Mouse (Mus musculus): Measurements from ENCODE around the gene Srd5a1. TPM values are rescaled to one million over a fixed set of nuclear protein-coding genes. Genes with fewer than 3 reads are reported as not detected.

The Srd5a1 gene
- polyA plus RNA-seq, 1 experiment from 2014 or later = 6.9 TPM

- no peaks in the 10 kb centered on the region for H3K36me3 ChIP-seq
- no peak overlapping the region for H3K9ac ChIP-seq
- H3K27ac ChIP-seq = no peak overlapping the region
- H3K4me3 ChIP-seq = no peak overlapping the region
- H3K4me2 ChIP-seq = no peak overlapping the region
- H3K4me1 ChIP-seq (replicated peaks) = no peaks in the 10 kb centered on the region
- H3K27me3 ChIP-seq = no peaks in the 10 kb centered on the region
- ATAC-seq (replicated peaks; ENCODE audit: insufficient number of reproducible peaks, insufficient read depth, low FRiP score, low read depth) = no peak
- 55% methylated on average over 8 of the region's 8 CpGs for WGBS
- H3K9me3 ChIP-seq (replicated peaks) = no peaks in the 10 kb centered on the region
Measured at GRCm38 (mm10) chr13:69593453-69593852, 17.8 kb downstream of the Srd5a1 start.

GRCm38 (mm10) chr13:69592226-69592625, 19.0 kb downstream of the Srd5a1 start:
- no peak overlapping the region for H3K4me2 ChIP-seq
- no peak overlapping the region for H3K4me3 ChIP-seq
- no peaks in the 10 kb centered on the region for H3K27me3 ChIP-seq
- H3K9me3 ChIP-seq (replicated peaks) = no peaks in the 10 kb centered on the region
- no peak overlapping the region for H3K9ac ChIP-seq
- 73% methylated on average over 8 of the region's 8 CpGs for WGBS
- no peak overlapping the region for H3K27ac ChIP-seq
- no peaks in the 10 kb centered on the region for H3K4me1 ChIP-seq (replicated peaks)
- no peaks in the 10 kb centered on the region for H3K36me3 ChIP-seq
- ATAC-seq (replicated peaks; ENCODE audit: insufficient number of reproducible peaks, insufficient read depth, low FRiP score, low read depth) = no peak

GRCm38 (mm10) chr13:69591338-69591737, 19.9 kb downstream of the Srd5a1 start:
- H3K36me3 ChIP-seq = no peaks in the 10 kb centered on the region
- no peak overlapping the region for H3K4me3 ChIP-seq
- WGBS = 84% methylated on average over 5 of the region's 5 CpGs
- no peak for ATAC-seq (replicated peaks; ENCODE audit: insufficient number of reproducible peaks, insufficient read depth, low FRiP score, low read depth)
- H3K4me1 ChIP-seq (replicated peaks) = 0 out of 2 replicates have a peak, but pooled peaks cover 2% of the 10 kb centered on the region
- H3K9me3 ChIP-seq (replicated peaks) = no peaks in the 10 kb centered on the region
- H3K27me3 ChIP-seq = no peaks in the 10 kb centered on the region
- H3K9ac ChIP-seq = no peak overlapping the region
- H3K27ac ChIP-seq = no peak overlapping the region
- H3K4me2 ChIP-seq = no peak overlapping the region

GRCm38 (mm10) chr13:69588263-69588662, 23.0 kb downstream of the Srd5a1 start:
- Histone ChIP-seq H3K4me1 (replicated peaks) (peaks cover 8% of the 10 kb centered on the region; the same call in 1 of the 2 replicates), H3K36me3 (no peaks in the 10 kb centered on the region), H3K9me3 (replicated peaks) (no peaks in the 10 kb centered on the region), H3K9ac (no peak overlapping the region), H3K27ac (no peak overlapping the region), H3K27me3 (no peaks in the 10 kb centered on the region), H3K4me2 (no peak overlapping the region), H3K4me3 (no peak overlapping the region)
- no peak for ATAC-seq (replicated peaks; ENCODE audit: insufficient number of reproducible peaks, insufficient read depth, low FRiP score, low read depth)
- 41% methylated on average over 6 of the region's 6 CpGs for WGBS

DNA sequence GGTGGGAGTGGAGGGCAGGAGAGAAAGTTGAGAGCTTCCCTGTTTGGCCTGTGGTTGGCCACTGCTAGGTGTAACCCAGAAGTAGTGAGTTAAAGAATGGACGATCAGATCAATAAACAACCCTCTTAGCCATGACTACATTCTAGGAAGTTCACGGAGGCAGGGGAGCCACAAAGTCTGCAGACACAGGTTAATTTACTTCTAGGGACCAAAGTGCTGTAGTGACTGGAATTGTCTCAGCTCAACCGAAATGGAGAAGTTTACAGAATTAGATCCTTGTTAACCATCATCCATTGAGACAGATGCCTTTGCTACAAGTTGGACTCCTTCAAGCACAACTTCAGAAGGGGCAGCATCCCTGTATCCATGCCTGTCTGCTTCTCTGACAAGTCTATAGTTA, 23.4 kb downstream of the Srd5a1 start:
- H3K9ac ChIP-seq = no peak overlapping the region
- no peak for ATAC-seq (replicated peaks; ENCODE audit: insufficient number of reproducible peaks, insufficient read depth, low FRiP score, low read depth)
- H3K27me3 ChIP-seq = no peaks in the 10 kb centered on the region
- no peak overlapping the region for H3K27ac ChIP-seq
- 69% methylated on average over 3 of the region's 3 CpGs for WGBS
- H3K36me3 ChIP-seq = no peaks in the 10 kb centered on the region
- no peak overlapping the region for H3K4me2 ChIP-seq
- no peak overlapping the region for H3K4me3 ChIP-seq
- H3K9me3 ChIP-seq (replicated peaks) = no peaks in the 10 kb centered on the region
- H3K4me1 ChIP-seq (replicated peaks) = peaks cover 8% of the 10 kb centered on the region; the same call in 1 of the 2 replicates

GRCm38 (mm10) chr13:69586337-69586736, 24.9 kb downstream of the Srd5a1 start:
- no peaks in the 10 kb centered on the region for H3K36me3 ChIP-seq
- H3K4me2 ChIP-seq = no peak overlapping the region
- H3K4me1 ChIP-seq (replicated peaks) = peaks cover 8% of the 10 kb centered on the region; the same call in 1 of the 2 replicates
- ATAC-seq (replicated peaks; ENCODE audit: insufficient number of reproducible peaks, insufficient read depth, low FRiP score, low read depth) = no peak
- H3K9me3 ChIP-seq (replicated peaks) = no peaks in the 10 kb centered on the region
- H3K27ac ChIP-seq = no peak overlapping the region
- WGBS = 67% methylated on average over 10 of the region's 10 CpGs
- H3K9ac ChIP-seq = no peak overlapping the region
- no peak overlapping the region for H3K4me3 ChIP-seq
- H3K27me3 ChIP-seq = no peaks in the 10 kb centered on the region

- H3K9ac ChIP-seq = no peak overlapping the region
- H3K4me3 ChIP-seq = no peak overlapping the region
- H3K9me3 ChIP-seq (replicated peaks) = no peaks in the 10 kb centered on the region
- H3K27me3 ChIP-seq = no peaks in the 10 kb centered on the region
- 44% methylated on average over 6 of the region's 6 CpGs for WGBS
- ATAC-seq (replicated peaks; ENCODE audit: insufficient number of reproducible peaks, insufficient read depth, low FRiP score, low read depth) = no peak
- H3K27ac ChIP-seq = no peak overlapping the region
- H3K36me3 ChIP-seq = no peaks in the 10 kb centered on the region
- H3K4me1 ChIP-seq (replicated peaks) = peaks cover 8% of the 10 kb centered on the region; the same call in 1 of the 2 replicates
- no peak overlapping the region; the same call in 1 of the 2 replicates for H3K4me2 ChIP-seq
Measured at GRCm38 (mm10) chr13:69585828-69586227, 25.4 kb downstream of the Srd5a1 start.

DNA sequence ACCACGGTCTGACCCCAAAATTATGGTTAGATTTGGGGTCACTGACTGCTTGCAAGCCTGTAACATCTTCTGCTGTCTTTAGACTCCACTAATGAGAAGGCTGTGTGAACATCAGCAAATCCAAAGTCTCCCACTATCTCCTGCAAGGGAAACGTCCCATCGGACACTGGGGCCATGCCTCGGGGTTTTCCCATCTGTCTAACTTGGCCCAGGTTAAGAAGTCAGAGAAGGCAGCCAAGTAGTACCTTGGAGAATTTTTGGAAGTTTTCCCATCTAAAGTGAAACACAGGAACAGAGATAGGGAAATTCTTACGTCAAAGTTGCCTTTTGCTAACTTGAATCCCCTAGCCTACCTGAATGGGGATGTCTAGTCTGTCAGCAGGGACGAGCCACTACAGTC, 27.7 kb downstream of the Srd5a1 start:
- no peaks in the 10 kb centered on the region for H3K9me3 ChIP-seq (replicated peaks)
- peaks cover 8% of the 10 kb centered on the region; the same call in 1 of the 2 replicates for H3K4me1 ChIP-seq (replicated peaks)
- no peaks in the 10 kb centered on the region for H3K36me3 ChIP-seq
- no peaks in the 10 kb centered on the region for H3K27me3 ChIP-seq
- H3K27ac ChIP-seq = no peak overlapping the region
- ATAC-seq (replicated peaks; ENCODE audit: insufficient number of reproducible peaks, insufficient read depth, low FRiP score, low read depth) = no peak
- 81% methylated on average over 6 of the region's 6 CpGs for WGBS
- no peak overlapping the region for H3K4me2 ChIP-seq
- no peak overlapping the region for H3K9ac ChIP-seq
- no peak overlapping the region for H3K4me3 ChIP-seq

- Histone ChIP-seq H3K27me3 (no peaks in the 10 kb centered on the region), H3K27ac (no peak overlapping the region), H3K4me3 (no peak overlapping the region), H3K4me2 (no peak overlapping the region), H3K9ac (no peak overlapping the region), H3K36me3 (no peaks in the 10 kb centered on the region), H3K4me1 (replicated peaks) (peaks cover 8% of the 10 kb centered on the region; the same call in 1 of the 2 replicates), H3K9me3 (replicated peaks) (no peaks in the 10 kb centered on the region)
- no peak for ATAC-seq (replicated peaks; ENCODE audit: insufficient number of reproducible peaks, insufficient read depth, low FRiP score, low read depth)
- 83% methylated on average over 6 of the region's 6 CpGs for WGBS
Measured at GRCm38 (mm10) chr13:69582411-69582810, 28.8 kb downstream of the Srd5a1 start.

DNA sequence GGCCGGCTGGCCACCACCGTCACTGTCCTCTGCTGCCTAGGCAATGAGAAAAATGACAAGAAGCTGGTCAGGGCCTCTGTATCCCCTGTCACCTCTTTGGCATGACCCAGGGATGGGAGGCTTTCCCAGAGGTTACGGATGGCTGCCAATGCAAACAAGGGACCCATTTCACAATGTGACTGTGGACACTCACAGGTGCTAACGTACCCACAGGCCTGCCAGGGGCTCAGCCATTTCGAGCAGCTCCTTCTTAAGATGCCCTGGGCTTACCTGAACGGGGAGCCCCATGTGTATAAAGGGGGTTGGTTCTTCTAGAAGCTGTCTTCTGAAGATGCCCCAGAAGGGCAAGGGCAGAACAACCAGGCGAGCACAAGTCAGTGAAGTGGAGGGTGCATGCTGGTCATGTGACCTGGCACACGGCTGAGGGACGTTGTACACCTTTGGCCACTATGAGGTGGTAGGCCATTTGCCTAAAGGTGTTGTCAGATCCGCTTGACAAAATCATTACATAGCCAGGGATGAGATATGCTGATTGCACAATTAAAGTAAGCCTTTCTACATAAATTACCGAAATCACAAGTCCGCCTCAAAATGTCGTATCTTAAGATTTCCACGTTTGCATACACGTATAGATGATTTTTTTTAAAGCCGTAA, 33.9 kb downstream of the Srd5a1 start:
- H3K4me1 ChIP-seq (replicated peaks) = no peaks in the 10 kb centered on the region
- no peaks in the 10 kb centered on the region for H3K36me3 ChIP-seq
- no peak overlapping the region for H3K4me3 ChIP-seq
- H3K9ac ChIP-seq = no peak overlapping the region
- no peak overlapping the region for H3K27ac ChIP-seq
- H3K27me3 ChIP-seq = no peaks in the 10 kb centered on the region
- WGBS = 84% methylated on average over 16 of the region's 16 CpGs
- H3K9me3 ChIP-seq (replicated peaks) = no peaks in the 10 kb centered on the region
- H3K4me2 ChIP-seq = no peak overlapping the region
- ATAC-seq (replicated peaks; ENCODE audit: insufficient number of reproducible peaks, insufficient read depth, low FRiP score, low read depth) = no peak

GRCm38 (mm10) chr13:69576676-69577075, 34.6 kb downstream of the Srd5a1 start:
- no peaks in the 10 kb centered on the region for H3K4me1 ChIP-seq (replicated peaks)
- no peaks in the 10 kb centered on the region for H3K9me3 ChIP-seq (replicated peaks)
- H3K36me3 ChIP-seq = no peaks in the 10 kb centered on the region
- H3K4me3 ChIP-seq = no peak overlapping the region
- WGBS = 60% methylated on average over 11 of the region's 11 CpGs
- no peak overlapping the region for H3K27ac ChIP-seq
- H3K9ac ChIP-seq = no peak overlapping the region
- H3K4me2 ChIP-seq = no peak overlapping the region
- H3K27me3 ChIP-seq = no peaks in the 10 kb centered on the region
- ATAC-seq (replicated peaks; ENCODE audit: insufficient number of reproducible peaks, insufficient read depth, low FRiP score, low read depth) = no peak

GRCm38 (mm10) chr13:69572594-69572993, 38.6 kb downstream of the Srd5a1 start:
- Histone ChIP-seq H3K4me3 (no peak overlapping the region), H3K9ac (no peak overlapping the region), H3K36me3 (no peaks in the 10 kb centered on the region), H3K9me3 (replicated peaks) (no peaks in the 10 kb centered on the region), H3K4me2 (no peak overlapping the region), H3K27me3 (no peaks in the 10 kb centered on the region), H3K27ac (no peak overlapping the region), H3K4me1 (replicated peaks) (no peaks in the 10 kb centered on the region)
- no peak for ATAC-seq (replicated peaks; ENCODE audit: insufficient number of reproducible peaks, insufficient read depth, low FRiP score, low read depth)
- WGBS = 89% methylated on average over 3 of the region's 3 CpGs
